Mouse (Mus musculus) G1E (cell line): ENCODE measurements around the gene Dpysl5. TPM values are rescaled to one million over a fixed set of nuclear protein-coding genes. Genes with fewer than 3 reads are reported as not detected.
"Not testable (repeated sequence)": the region's sequence is repeated elsewhere in the genome, so short reads cannot be mapped to it uniquely, and the experiment has no call there.

Source experiments
- ATAC-seq: 2 replicates; pipeline ENCODE4 v1.8.0; 2016; ENCODE audit warnings: mild to moderate bottlenecking; ENCODE audit not compliant: insufficient number of reproducible peaks, poor library complexity, low FRiP score, severe bottlenecking; ENCODE audit errors: extremely low read depth
- DNase-seq: peaks from one replicate; pipeline ENCODE4 v3.0.0; 2012; ENCODE audit warnings: low spot score
- H3K27me3 ChIP-seq: 2 replicates; pipeline ENCODE4 v1.6.1; 2012; ENCODE audit warnings: mild to moderate bottlenecking, low read length, inconsistent platforms; ENCODE audit not compliant: insufficient read depth
- H3K36me3 ChIP-seq: replicated peaks from 2 replicates; pipeline ENCODE3; 2012; ENCODE audit warnings: mild to moderate bottlenecking, inconsistent platforms
- H3K4me1 ChIP-seq: 2 replicates; pipeline ENCODE4 v1.6.1; 2012; ENCODE audit warnings: low read depth, low read length, inconsistent platforms, mixed read lengths; ENCODE audit not compliant: insufficient read depth
- H3K4me3 ChIP-seq: 2 replicates; pipeline ENCODE4 v1.5.1; 2012; ENCODE audit warnings: low read depth, mild to moderate bottlenecking, inconsistent platforms, low read length, moderate library complexity, mixed read lengths
- H3K9me3 ChIP-seq: replicated peaks from 2 replicates; pipeline ENCODE4 v1.6.1; 2012; ENCODE audit warnings: inconsistent platforms
- CTCF ChIP-seq: IDR thresholded peaks from 2 replicates; pipeline ENCODE4 v1.5.1; 2012; ENCODE audit warnings: low read depth, low read length, inconsistent platforms, mixed read lengths
- GATA1 ChIP-seq: IDR thresholded peaks from 2 replicates; pipeline ENCODE4 v1.6.1; 2012; ENCODE audit warnings: borderline replicate concordance, low read length, inconsistent platforms, mixed read lengths
- GATA2 ChIP-seq: IDR thresholded peaks from 2 replicates; pipeline ENCODE4 v1.6.1; 2012; ENCODE audit warnings: low read depth, low read length, inconsistent platforms, borderline replicate concordance
- POLR2AphosphoS5 ChIP-seq: IDR thresholded peaks from 2 replicates; pipeline ENCODE4 v1.6.1; 2012; ENCODE audit warnings: low read depth, low read length, inconsistent platforms; ENCODE audit not compliant: insufficient replicate concordance
- TAL1 ChIP-seq: conservative IDR thresholded peaks from 2 replicates; pipeline ENCODE4 v1.6.1; 2012; ENCODE audit warnings: low read depth, low read length, inconsistent platforms, mixed read lengths
- polyA plus RNA-seq: library from polyadenylated mRNA; stranded (reverse); fragments of >175 nt; gene quantifications from 2 replicates; pipeline ENCODE4 v1.2.3, GENCODE M21; 2012
- total RNA-seq, 2 experiments: library from RNA; stranded (forward) in 1 of 2; stranded (reverse) in 1 of 2; fragments of 200-1000 nt in 1 of 2; fragments of >200 nt in 1 of 2; fragmentation: Nextera tagmentation in 1 of 2; gene quantifications; 2 replicates each; pipeline ENCODE4 v1.2.3; 2014 to 2017

Dpysl5 gene
- total and polyA plus RNA-seq, 3 experiments: 0.49 TPM; not detected in 2

- DNase-seq (no peak), ATAC-seq (no peak)
- TF ChIP-seq CTCF (no peak), GATA2 (no peak), POLR2AphosphoS5 (no peak), TAL1 (no peak), GATA1 (no peak)
- peak overlapping the region; percentile 93 for H3K4me3 ChIP-seq
- peaks cover 50% of the 10 kb centered on the region for H3K36me3 ChIP-seq
- H3K27me3 ChIP-seq: no peaks in the 10 kb centered on the region
- H3K4me1 ChIP-seq: peaks cover 43% of the 10 kb centered on the region
- no peaks in the 10 kb centered on the region for H3K9me3 ChIP-seq
These were observed 43.7 kb upstream of the Dpysl5 start for GRCm38 (mm10) chr5:30667686-30668085.

- ATAC-seq (no peak), DNase-seq (no peak)
- Histone ChIP-seq H3K27me3 (no peaks in the 10 kb centered on the region), H3K36me3 (peaks cover 62% of the 10 kb centered on the region), H3K4me3 (peak overlapping the region; percentile 93; the same call in 1 of the 2 replicates), H3K9me3 (no peaks in the 10 kb centered on the region), H3K4me1 (peaks cover 47% of the 10 kb centered on the region)
- TF ChIP-seq POLR2AphosphoS5: no peak
- no peak for TF ChIP-seq CTCF
- no peak for TF ChIP-seq GATA2
- no peak for TF ChIP-seq TAL1
These were observed 42.5 kb upstream of the Dpysl5 start for GRCm38 (mm10) chr5:30668637-30669495.

- H3K4me1 ChIP-seq: peaks cover 47% of the 10 kb centered on the region
- no peaks in the 10 kb centered on the region for H3K9me3 ChIP-seq
- ATAC-seq: no peak
- H3K4me3 ChIP-seq: no peak overlapping the region; the same call in 1 of the 2 replicates
- no peak for TF ChIP-seq TAL1
- no peak for TF ChIP-seq GATA1
- no peak for TF ChIP-seq CTCF
- no peak for TF ChIP-seq GATA2
- TF ChIP-seq POLR2AphosphoS5: no peak
- peaks cover 68% of the 10 kb centered on the region for H3K36me3 ChIP-seq
- H3K27me3 ChIP-seq: no peaks in the 10 kb centered on the region
- DNase-seq: no peak
These were observed 41.9 kb upstream of the Dpysl5 start for GRCm38 (mm10) chr5:30669496-30669830.

DNA sequence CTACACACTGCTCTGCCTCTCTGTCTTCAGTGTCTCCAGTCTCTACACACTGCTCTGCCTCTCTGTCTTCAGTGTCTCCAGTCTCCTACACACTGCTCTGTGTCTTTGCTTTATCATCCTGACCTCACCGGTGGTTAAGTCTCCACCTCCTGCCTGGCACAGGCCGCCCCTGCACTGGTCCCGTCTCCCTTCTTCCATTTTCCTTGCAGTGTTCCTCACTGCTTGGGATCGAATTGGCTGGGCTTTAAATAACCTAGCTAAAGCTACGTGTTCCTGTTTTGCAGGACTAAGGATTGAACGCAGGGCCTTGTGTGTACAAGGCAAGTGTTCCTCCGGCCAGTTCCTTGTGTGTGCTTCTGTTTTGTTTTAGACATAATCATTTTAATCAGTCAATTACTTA lies 41.3 kb upstream of the Dpysl5 start:
- Histone ChIP-seq H3K36me3 (peaks cover 73% of the 10 kb centered on the region), H3K9me3 (no peaks in the 10 kb centered on the region), H3K27me3 (no peaks in the 10 kb centered on the region), H3K4me1 (peaks cover 49% of the 10 kb centered on the region), H3K4me3 (no peak overlapping the region; the same call in 1 of the 2 replicates)
- no peak for DNase-seq
- no peak for TF ChIP-seq GATA1
- ATAC-seq: no peak

GRCm38 (mm10) chr5:30674001-30674400 lies 37.4 kb upstream of the Dpysl5 start:
- no peak for ATAC-seq
- Histone ChIP-seq H3K27me3 (no peaks in the 10 kb centered on the region), H3K4me1 (peaks cover 27% of the 10 kb centered on the region), H3K9me3 (no peaks in the 10 kb centered on the region), H3K36me3 (peaks cover 90% of the 10 kb centered on the region), H3K4me3 (no peak overlapping the region)
- TF ChIP-seq TAL1 (no peak), CTCF (no peak)
- DNase-seq: no peak

- no peak for TF ChIP-seq TAL1
- no peak for TF ChIP-seq CTCF
- TF ChIP-seq GATA2: no peak
- no peak for TF ChIP-seq GATA1
- TF ChIP-seq POLR2AphosphoS5: no peak
- H3K4me1 ChIP-seq: peaks cover 15% of the 10 kb centered on the region
- no peaks in the 10 kb centered on the region for H3K27me3 ChIP-seq
- H3K9me3 ChIP-seq: no peaks in the 10 kb centered on the region
- DNase-seq: no peak
- H3K4me3 ChIP-seq: no peak overlapping the region
- peaks cover 66% of the 10 kb centered on the region for H3K36me3 ChIP-seq
- no peak for ATAC-seq
These were observed 34.6 kb upstream of the Dpysl5 start for GRCm38 (mm10) chr5:30676800-30677199.

DNA sequence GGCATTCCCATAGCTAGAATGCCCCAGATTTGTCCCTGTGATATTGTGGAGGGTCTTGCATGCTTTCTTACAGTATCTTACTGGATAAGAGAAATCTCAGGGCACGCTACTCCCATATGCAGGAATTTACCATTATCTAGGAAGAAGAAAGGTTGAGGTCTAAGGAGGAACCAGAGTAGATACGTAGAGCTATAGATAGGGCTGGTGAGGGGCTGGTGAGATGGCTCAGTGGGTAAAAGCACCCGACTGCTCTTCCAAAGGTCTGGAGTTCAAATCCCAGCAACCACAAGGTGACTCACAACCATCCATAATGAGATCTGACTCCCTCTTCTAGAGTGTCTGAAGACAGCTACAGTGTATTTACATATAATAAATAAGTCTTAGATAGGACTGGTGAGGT lies 33.3 kb upstream of the Dpysl5 start:
- not testable (repeated sequence) for H3K4me1 ChIP-seq, DNase-seq
- H3K36me3 ChIP-seq: peaks cover 53% of the 10 kb centered on the region

More for the DNA sequence above, 33.3 kb upstream of the Dpysl5 start:
- H3K4me3 ChIP-seq, H3K9me3 ChIP-seq, ATAC-seq, H3K27me3 ChIP-seq: not testable (repeated sequence)
